Mouse (Mus musculus) cerebellum, adult 11-12 months (tissue): ENCODE data around the gene Kcnip2.

Experiments
- DNase-seq: peaks from one replicate; pipeline ENCODE4 v3.0.0; 2022

Gene Kcnip2

DNA sequence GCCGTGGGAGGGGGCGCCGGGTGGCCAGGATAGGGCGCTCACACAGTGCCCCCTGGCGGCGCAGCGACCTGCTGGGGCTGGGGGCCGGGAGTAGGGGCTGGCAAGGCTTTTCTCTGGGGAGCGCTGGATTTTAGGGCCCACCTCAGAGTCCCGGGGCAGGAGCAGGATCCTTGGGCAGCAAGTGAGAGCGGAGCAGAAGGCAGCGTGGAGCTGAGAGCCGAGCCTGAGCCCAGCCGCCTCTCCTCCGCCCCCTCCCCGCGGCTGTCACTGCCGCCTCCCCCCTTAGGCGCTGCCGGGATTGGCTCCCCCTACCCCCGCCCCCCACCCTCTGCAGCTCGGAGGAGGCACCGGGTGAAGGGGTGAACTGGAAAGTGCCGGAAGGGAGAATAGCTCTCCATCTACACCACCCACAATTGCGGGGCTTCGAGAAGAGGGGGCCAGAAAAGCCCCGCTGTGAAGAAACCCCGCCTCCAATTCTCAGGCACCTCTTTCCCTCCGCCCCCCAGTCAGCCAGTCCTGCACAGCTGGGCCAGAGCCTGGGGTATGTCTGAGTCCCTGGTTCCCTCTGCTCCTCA, at the start of gene Kcnip2:
TSS of gene Kcnip2 (minus strand) at position 231 of the 575 bp plus-strand sequence.
- DNase-seq = no peak

GRCm38 (mm10) chr19:45855284-45855920, 39.5 kb upstream of the Kcnip2 start:
- no peak for DNase-seq

GRCm38 (mm10) chr19:45854521-45854920, 38.7 kb upstream of the Kcnip2 start:
- DNase-seq = no peak

- DNase-seq = no peak
Observed at GRCm38 (mm10) chr19:45847733-45848093, 31.9 kb upstream of the Kcnip2 start.

GRCm38 (mm10) chr19:45847016-45847732, 31.3 kb upstream of the Kcnip2 start:
- DNase-seq = no peak

DNA sequence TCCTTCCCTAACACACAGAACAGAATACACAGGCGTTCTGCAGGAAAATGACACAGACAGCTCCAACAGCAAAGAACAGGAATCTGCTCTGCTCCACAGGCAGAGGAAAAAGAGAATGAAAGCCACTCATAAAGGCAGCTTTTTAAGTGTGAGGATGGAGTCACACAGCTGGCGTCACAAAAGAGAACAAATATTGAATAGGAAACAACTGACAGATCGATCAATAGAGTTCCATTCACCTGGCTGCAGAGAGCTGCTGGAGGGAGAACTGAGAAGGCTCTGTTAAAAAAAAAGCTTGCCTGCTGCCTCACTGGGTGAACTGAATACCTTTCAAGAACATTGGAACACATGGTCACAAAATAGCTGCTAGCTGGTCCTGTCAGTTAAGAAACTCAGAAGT, 28.3 kb upstream of the Kcnip2 start:
- DNase-seq = no peak

DNA sequence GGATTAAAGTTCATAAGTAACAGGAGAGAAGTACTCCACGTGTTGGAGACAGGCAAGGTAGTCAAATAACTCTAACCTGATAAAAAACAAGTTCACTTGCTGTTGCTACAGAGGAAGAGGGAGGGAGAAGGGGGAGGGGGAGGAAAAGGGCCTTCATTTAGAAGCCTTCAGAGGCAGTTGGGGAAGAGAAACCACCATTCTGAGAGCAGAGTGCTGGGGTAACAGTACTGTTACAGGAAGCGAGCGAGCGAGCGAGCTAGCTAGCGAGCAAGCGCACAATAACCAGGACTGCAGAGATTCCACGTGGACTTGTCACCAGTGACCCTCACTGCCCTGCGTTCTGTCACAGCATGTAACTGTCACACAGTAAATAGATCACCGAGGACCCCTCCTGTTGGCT, 27.6 kb upstream of the Kcnip2 start:
- DNase-seq = no peak

GRCm38 (mm10) chr19:45837050-45837994, 21.5 kb upstream of the Kcnip2 start:
- no peak for DNase-seq

DNA sequence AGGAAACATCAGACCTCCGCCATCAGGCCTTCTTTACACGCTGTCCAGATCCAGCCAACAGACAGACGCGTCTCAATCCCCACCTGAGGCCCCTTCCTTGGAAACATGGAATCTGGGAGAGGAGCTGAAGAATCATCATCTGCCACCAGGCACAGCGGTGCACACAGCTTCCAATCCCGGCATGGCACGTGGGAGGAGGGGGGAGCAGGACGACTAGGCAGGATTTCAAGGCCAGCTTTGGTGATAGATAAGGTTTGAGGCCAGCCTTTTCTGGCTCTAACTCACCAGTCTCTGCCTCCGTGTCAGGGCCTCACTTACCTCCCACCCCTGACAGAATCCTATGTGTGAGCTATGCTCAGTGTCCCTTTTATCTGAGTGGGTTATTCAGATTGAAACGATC, 19.6 kb upstream of the Kcnip2 start:
- no peak for DNase-seq

- DNase-seq = no peak
Observed at GRCm38 (mm10) chr19:45833665-45834064, 17.8 kb upstream of the Kcnip2 start.

DNA sequence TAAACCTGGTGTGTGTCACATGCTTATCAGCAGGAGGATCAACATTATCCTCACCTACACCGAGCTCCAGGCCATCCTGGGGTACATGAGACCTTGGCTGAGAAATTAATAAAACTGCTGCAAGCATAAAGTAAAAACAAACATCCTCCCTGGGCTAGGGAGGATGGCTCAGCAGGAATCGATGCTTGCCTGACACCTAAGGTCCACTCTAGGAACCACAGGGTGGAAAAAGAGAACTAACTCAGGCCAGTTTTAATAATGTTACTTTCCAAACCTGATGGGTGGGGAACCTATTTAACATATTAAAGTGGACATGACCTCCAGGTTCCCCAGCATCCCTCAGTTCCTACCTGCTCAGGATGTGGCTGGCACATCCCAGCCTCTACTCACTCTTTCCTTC, 14.8 kb upstream of the Kcnip2 start:
- no peak for DNase-seq

GRCm38 (mm10) chr19:45827736-45828135, 11.9 kb upstream of the Kcnip2 start:
- no peak for DNase-seq

GRCm38 (mm10) chr19:45827125-45827524, 11.3 kb upstream of the Kcnip2 start:
- DNase-seq = no peak

DNA sequence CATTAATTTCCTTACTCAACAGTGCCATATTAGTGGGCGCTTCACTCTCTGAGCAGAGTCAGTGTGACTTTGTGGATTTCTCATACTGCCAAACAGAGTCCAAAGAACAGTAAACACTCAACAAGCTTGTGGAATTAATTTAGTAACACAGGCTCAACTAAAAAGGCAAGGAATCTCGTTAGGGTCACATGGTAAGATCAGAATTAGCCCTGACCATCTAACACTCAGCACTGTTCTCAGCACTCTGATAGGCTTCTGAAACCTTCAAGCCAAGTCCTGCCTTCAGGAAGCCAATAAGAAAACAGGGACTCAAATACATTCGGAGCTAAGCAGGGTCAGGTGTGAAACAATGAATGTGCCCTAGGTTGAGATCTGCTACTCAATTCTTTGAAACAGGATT, 10.3 kb upstream of the Kcnip2 start:
- DNase-seq = no peak

GRCm38 (mm10) chr19:45821832-45822231, 6.0 kb upstream of the Kcnip2 start:
- peak; percentile 30 for DNase-seq

DNA sequence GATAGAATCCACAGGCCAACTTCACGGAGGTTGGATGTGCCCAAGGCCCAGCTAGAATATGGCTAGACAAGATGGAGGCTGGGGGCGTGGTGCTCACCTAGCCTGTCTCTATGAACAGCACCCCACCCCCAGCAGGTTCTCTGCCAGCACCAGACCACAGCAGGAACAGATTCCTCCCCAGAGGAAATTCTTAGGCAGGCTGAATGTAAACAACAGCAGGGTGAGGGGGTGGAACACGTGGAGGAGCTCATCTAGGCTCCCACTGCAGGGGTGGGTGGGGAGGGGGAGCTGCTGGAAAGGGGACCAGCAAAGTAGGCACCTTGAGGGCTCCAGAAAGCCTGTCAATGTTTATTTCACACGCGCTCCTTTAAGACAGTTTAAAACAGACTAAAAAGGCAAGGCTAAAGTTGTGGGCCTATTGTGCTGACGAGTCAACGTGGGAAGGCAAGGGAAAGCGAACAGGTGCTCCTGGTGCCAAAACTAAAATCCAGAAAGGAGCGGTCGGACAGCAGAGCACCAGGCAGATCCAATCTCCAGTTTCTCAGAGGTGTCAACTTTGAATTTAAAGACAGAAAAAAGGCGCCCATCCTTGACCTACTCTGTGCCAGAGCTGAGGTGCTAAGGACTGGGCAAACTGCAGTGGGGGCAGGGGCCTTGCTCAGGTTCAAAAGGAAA, 2.1 kb upstream of the Kcnip2 start:
- no peak for DNase-seq

- no peak for DNase-seq
Observed at GRCm38 (mm10) chr19:45816727-45817126, 866 bp upstream of the Kcnip2 start.

GRCm38 (mm10) chr19:45815170-45815569, 691 bp downstream of the Kcnip2 start:
- DNase-seq = no peak

DNA sequence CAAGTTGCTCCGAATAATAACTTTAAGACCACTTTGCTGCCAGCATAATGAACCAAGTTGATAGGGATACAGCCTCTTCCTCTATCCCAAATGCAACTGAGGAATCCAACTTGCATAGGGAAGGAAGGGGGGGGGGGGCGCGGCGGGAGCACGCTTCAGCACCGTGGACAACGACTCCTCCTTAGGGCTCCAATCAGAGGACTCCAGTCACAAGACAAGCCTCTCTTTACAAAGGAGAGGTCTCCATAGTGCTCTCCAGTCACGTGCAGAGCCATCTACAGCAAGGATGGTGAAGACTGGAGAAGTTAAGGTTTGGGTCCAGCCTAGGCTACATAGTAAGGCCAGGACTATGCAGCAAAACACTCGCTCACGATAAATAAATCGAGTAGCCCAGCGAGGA, 2.1 kb downstream of the Kcnip2 start:
- DNase-seq = no peak

- DNase-seq = peak; percentile 72
Observed at GRCm38 (mm10) chr19:45813263-45813662, 2.6 kb downstream of the Kcnip2 start.

DNA sequence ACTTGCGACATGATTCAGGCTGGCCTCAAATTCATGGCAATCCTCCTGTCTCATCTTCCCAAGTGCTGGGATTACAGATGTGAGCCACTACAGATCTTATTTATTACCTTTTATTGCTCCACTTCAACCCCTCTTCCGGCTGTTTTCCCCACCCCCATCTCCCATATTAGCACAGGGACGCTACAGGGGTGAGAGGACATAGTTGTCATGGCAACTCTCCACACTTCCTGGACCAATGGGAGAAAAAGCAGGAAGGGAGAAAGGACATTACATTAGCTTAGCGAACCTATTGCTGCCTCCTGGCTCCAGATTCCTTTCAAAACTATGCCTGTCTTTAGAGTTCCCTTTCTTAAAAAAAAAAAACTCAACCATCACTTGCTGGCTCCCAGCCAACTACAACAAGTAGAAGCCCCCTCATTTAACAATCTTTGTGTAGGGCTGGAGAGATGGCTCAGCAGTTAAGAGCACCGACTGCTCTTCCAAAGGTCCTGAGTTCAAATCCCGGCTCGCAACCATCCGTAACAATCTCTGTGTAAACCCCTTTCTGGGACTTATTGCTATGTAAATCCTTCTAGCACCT, 3.1 kb downstream of the Kcnip2 start:
- DNase-seq = no peak

- DNase-seq = no peak
Observed at GRCm38 (mm10) chr19:45812115-45812514, 3.7 kb downstream of the Kcnip2 start.
